Mouse (Mus musculus) cerebellum, adult 11-12 months (tissue): ENCODE results near the gene Serpinb2.

Experiments used
- DNase-seq: peaks from one replicate; pipeline ENCODE4 v3.0.0; 2022

Gene Serpinb2

DNA sequence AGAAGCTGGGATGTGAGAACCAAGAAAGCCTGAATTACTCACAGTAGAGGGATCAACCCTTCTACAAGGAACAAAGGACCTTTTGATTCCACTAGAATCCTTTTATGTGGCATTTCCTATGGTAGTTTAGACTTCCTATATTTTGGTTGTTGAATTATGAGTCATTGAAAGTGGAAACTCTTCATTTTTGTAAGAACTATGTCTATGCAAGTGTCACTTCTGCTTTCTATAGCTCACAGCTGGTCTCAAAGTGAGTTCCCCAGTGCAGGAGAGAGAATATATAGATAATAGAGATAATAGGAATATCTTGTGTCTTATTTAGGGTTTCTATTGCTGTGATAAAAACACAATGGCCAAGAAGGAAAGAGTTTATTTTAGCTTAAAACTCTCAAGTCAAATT, 71.7 kb downstream of the Serpinb2 start:
- no peak for DNase-seq

DNA sequence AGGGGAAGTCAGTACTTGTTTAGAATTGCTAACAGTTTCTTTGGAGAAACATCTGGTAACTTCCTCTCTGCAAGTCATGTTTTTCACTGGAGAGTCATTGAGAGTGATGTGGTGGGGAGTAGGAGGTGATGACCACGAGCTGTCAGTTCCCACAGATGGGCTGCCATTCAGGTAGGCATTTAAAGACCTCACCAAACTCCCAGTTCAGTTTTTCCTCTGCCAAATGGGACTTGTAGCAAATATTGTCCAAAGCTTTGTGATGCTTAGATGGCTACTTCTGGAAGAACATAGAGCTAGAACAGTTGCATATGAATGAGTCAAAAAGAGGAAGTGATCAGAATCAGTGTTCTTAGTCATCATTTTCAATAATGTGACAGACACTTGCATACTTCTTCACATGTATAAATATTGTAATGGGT, 72.7 kb downstream of the Serpinb2 start:
- DNase-seq = no peak

DNA sequence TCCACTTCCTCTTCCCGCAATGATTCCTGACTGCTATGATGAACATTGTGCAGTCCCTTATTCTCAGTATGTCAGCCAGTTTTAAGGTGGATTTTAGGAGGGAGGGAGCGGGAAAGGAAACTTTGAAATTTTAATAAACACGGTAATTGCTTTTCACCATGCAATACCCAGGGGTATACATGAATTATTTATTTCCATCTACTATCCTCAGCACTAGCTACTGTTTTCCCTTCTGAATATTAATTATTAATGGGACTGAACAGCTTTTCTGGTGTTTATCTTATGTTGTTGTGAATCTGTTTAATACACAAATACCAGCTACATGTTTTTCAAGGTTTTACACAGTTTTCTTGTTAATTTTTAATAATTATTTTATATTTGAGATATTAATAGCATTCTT, 73.7 kb downstream of the Serpinb2 start:
- no peak for DNase-seq
